Mouse (Mus musculus): ENCODE measurements around the gene Vegfb.

The Vegfb gene

GRCm38 (mm10) chr19:6972247-6972917 is 15.1 kb downstream of the Vegfb start:
- no peak for DNase-seq (ENCODE audit: low spot score in 2 of 2)

GRCm38 (mm10) chr19:6971644-6972043 is 15.8 kb downstream of the Vegfb start:
- no peak for DNase-seq (ENCODE audit: low spot score in 2 of 2)

DNA sequence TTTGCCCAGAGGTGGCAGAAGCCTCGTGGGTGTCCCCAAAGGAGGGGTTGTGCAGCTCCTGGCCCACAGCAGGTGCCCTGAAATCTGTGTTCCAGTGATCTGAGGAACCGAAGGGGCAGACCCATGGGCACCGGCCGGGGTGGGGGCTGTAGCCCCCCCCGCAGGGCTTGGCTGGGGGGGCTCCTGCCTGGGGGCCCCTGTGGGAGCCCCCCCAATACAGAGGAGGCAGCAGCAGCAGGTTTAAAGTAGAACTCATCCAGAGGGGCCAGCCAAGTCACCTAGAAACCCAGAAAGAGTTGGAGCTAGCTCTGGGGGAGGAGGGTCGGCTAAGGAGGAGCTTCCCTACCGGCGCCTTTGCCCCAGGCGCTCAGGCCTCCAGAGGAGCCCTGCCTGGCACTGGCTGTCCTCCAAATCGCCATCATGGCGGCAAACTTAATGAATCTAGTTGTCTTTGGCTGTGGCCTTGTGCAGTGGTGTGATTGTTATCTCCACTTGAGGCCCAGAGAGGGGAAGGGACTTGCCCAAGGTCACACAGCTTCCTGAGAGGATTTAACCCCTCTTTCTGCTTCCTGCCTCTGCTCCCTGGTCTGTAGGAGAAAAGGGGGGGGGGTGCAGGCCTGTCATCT is 16.9 kb downstream of the Vegfb start:
- no peak for DNase-seq (ENCODE audit: low spot score in 2 of 2)

GRCm38 (mm10) chr19:6969665-6970381 is 17.6 kb downstream of the Vegfb start:
- no peak for DNase-seq (ENCODE audit: low spot score in 2 of 2)

GRCm38 (mm10) chr19:6969291-6969664 is 18.2 kb downstream of the Vegfb start:
- DNase-seq (ENCODE audit: low spot score in 2 of 2), result no peak

- DNase-seq (ENCODE audit: low spot score in 2 of 2), result no peak
These were observed 18.8 kb downstream of the Vegfb start for GRCm38 (mm10) chr19:6968491-6969271.

DNA sequence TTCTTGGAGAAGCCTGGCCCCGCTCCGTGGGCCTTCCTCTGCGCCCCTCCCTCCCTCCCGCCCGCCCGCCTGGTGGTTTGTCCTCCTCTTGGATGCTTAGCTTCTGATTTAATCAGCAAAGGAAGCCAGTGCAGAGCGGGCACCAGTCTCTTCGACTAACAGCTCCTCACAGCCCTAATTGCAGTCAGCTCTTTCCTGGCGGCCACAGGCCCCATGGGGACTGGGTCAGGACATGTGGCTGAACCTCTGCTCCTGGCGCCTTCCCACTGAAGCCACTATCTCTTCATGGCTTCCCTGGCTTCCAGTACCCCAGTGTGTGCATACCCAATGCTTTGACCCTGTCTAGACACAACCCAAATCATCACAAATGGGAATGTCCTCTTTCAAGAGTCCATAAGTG is 31.0 kb downstream of the Vegfb start:
- no peak for DNase-seq (ENCODE audit: low spot score in 2 of 2)

DNA sequence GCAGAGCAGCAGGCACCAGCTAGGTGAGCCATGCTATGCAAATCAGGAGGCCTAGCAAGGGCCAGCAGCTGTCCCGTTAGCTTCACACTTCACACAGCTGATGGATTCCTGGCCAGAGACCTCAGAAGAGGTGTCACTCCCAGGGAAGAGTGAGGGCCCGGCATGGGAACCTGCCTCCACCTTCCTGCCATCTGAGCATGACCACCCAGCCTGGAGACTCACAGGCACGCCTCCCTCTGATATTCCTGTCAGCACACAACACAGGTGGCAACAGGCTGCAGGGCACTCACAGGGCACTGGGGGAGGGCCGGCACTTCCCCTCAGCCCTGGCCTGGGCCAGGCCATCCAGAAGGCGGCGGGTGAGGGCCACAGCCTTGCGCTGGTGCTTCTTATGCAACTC is 32.0 kb downstream of the Vegfb start:
- DNase-seq (ENCODE audit: low spot score in 2 of 2), result no peak

DNA sequence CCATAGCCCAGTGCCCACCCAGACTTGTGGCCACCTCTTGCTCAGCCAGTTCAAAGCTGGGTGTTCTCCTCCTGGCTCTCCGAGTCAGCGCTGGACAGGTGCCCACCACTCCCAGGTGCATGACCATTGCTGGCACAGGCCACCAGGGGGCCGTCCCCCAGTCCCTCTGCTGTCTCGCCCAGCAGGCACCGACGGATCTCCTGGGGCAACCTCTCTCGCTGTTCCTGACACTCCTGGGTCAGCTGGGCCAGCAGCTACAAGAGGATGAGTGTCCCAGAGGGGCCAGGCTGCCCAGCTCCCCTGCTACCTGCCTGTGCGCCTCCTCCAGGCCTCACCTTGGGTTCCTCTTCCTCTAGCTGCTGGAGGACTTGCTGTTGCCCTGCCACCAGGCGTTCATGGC is 33.4 kb downstream of the Vegfb start:
- DNase-seq (ENCODE audit: low spot score in 2 of 2), result no peak

DNA sequence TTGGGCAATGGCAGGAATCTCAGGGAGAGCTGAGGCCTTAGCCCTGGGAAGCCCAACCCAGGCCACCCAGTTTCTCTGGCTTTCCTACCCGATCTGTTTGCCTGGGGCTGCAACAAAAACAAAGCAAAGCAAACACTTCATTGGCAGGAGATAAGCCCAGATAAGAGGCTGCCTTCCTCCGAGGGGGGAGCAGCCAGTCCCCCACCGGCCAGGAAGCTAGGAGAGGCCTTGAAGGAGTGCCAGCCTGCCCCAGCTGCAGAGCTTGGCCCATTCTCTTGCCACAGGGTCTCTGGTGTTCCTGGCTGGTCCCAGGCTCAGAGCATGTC is 34.8 kb downstream of the Vegfb start:
- DNase-seq (ENCODE audit: low spot score in 2 of 2), result no peak

- peak; percentile 62 to 73 for DNase-seq (ENCODE audit: low spot score in 2 of 2)
These were observed 35.3 kb downstream of the Vegfb start for GRCm38 (mm10) chr19:6951994-6952711.

DNA sequence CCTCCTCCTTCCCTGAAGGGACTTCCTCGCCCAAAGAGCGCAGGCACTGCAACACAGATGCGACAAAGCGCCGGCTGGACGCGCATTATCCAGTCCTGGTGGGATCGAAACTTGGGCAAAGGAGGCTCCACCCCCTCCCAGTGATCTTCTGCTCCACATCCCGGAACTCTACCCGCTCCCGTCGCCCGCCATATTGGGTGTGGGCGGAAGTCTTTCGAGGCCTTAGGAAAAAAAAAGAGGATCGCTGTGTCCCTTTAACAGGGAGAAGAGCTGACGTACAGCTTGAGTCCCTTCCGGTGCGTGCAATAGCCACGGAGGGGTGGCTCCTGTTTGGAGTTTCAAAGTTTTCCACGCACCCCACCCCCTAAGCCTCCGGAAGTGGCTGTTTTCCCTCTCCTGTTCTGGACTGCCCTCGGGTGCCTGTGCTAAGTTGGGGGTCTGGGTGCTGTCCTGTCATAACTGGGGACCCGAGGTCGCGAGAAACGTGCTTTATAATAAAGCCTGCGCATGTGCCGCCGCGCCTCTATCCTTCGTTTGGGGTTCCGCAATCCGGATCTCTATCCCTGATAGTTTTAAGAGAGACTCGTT is 36.0 kb downstream of the Vegfb start:
- DNase-seq (ENCODE audit: low spot score in 2 of 2), result peak; percentile 90 to 95

- no peak for DNase-seq (ENCODE audit: low spot score in 2 of 2)
These were observed 36.8 kb downstream of the Vegfb start for GRCm38 (mm10) chr19:6950613-6951153.

- no peak for DNase-seq (ENCODE audit: low spot score in 2 of 2)
These were observed 37.5 kb downstream of the Vegfb start for GRCm38 (mm10) chr19:6949951-6950350.

- DNase-seq (ENCODE audit: low spot score in 2 of 2), result no peak
These were observed 37.9 kb downstream of the Vegfb start for GRCm38 (mm10) chr19:6949532-6949931.

DNA sequence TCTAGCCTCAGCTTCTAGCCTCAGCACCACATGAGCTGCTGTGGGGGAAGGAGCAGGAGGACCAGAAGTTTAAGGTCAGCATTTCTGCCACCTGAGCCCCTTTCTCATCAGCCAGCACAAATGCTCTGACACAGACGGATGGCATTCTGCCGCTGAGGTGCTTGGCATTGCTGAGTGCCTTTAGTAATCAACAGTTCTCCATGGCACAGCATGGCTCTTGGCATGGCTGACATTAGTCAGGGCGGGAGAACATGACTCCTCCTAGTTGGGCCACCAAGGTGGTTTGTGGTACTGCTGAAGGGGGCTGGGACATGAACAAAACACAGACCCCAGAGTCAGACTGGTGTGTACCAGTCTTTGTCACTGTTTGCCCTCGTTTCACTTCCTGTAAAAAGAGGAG is 39.3 kb downstream of the Vegfb start:
- DNase-seq (ENCODE audit: low spot score in 2 of 2), result no peak

DNA sequence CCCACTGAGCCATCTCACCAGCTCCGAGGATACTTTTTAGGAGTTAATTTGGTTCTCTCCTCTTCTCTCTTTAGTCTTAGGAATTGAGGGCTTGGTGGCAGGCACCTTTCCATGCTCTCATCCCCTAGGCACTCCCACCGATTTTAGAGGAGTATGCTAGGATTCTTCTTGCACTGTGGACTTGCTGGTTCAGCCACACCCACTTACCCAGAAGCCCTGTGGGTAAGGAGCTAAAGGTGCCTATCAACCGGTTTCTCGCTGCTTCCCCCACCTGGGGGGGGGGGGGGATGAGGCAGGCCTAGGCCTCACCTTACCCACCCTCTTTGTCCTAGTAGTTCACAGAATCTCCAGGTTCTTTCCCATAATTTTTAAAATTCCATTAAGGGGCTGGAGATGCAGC is 39.7 kb downstream of the Vegfb start:
- DNase-seq (ENCODE audit: low spot score in 2 of 2), result no peak

DNA sequence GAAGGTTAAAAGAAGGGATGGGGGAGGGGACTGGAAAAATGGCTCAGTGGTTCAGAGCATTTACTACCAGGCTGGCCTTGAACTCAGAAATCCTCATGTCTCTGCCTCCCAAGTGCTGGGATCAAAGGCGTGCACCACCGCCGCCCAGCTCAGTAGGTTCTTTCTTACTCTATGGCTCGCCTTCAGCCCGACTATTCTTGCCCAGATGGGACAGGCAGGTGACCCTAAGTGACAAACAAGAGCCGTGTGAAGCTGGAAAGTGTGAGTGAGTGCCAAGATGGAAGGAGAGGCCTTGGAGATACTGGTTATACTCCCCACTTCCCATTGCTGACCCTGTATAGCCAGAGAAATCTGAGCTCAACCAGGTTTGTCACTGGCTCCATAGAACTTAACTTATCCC is 43.7 kb downstream of the Vegfb start:
- DNase-seq (ENCODE audit: low spot score in 2 of 2), result no peak

DNA sequence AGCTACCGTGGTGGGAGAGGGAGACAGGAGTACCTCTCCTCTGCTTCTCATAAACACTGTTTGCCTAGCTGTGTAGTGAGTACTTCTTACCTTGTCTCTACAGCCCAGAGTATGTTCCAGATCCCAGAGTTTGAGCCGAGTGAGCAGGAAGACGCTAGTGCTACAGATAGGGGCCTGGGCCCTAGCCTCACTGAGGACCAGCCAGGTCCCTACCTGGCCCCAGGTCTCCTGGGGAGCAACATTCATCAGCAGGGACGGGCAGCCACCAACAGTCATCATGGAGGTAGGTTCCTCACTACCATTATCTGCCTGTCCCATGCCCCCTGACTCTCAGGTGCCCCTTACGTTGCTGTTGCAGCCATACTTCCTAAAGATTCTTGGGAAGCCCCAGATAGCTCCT is 44.7 kb downstream of the Vegfb start:
- DNase-seq (ENCODE audit: low spot score in 2 of 2), result no peak

DNA sequence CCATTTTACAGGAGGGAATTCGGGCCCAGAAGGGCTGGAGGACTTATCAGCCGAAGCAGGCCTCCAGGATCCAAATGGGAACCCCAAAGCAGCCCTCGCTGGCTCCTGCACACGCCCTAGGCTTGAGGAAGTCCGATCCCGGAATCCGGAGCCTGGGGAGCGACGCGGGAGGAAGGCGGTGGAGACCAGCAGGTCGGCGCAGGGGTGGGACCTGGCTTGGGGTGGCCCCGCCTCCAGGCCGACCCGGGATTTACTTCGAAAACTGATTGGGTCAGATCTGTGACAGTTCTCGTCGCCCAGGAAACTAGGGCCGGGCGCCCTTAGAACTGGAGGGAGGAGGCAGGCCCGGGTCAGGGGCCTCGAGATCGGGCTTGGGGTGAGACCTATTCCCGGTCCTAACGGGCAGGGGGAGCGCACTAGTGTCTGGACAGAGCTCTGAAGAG is 45.2 kb downstream of the Vegfb start, which contains the start of gene Gpr137:
TSS of gene Gpr137 (minus strand) at position 232 of the 443 bp plus-strand sequence.
- DNase-seq (ENCODE audit: low spot score in 2 of 2), result peak; percentile 93
